Mouse (Mus musculus): ENCODE results near the gene Cx3cl1. TPM values are rescaled to one million over a fixed set of nuclear protein-coding genes. Genes with fewer than 3 reads are reported as not detected.

Cx3cl1 gene
- polyA plus RNA-seq, 1 experiment, result 148 TPM

- Histone ChIP-seq H3K4me3 (ENCODE audit: insufficient read depth, low read depth, low read length) (no peak overlapping the region), H3K27ac (ENCODE audit: insufficient read depth, low read depth, low read length) (no peak overlapping the region), H3K36me3 (ENCODE audit: control insufficient read depth, insufficient read depth, low read length) (no peaks in the 10 kb centered on the region), H3K27me3 (replicated peaks; ENCODE audit: control insufficient read depth, insufficient read depth, low read length) (no peaks in the 10 kb centered on the region), H3K4me1 (ENCODE audit: control insufficient read depth, insufficient read depth, low read length) (peaks cover 40% of the 10 kb centered on the region)
- no peak for DNase-seq
- TF ChIP-seq CTCF (conservative IDR thresholded peaks at IDR 0.05; ENCODE audit: insufficient read depth, insufficient read length, low read depth, low read length) (no peak), POLR2A (IDR thresholded peaks at IDR 0.05; ENCODE audit: low read depth, low read length) (no peak)
- 89% methylated on average over 16 of the region's 16 CpGs for WGBS
Observed at GRCm38 (mm10) chr8:94779534-94780294, 7.9 kb downstream of the Cx3cl1 start.

- WGBS, result 90% methylated on average over 21 of the region's 21 CpGs
- no peak for TF ChIP-seq CTCF (conservative IDR thresholded peaks at IDR 0.05; ENCODE audit: insufficient read depth, insufficient read length, low read depth, low read length)
- no peak for TF ChIP-seq POLR2A (IDR thresholded peaks at IDR 0.05; ENCODE audit: low read depth, low read length)
- DNase-seq, result no peak
- H3K27me3 ChIP-seq (replicated peaks; ENCODE audit: control insufficient read depth, insufficient read depth, low read length), result no peaks in the 10 kb centered on the region
- no peak overlapping the region for H3K4me3 ChIP-seq (ENCODE audit: insufficient read depth, low read depth, low read length)
- H3K36me3 ChIP-seq (ENCODE audit: control insufficient read depth, insufficient read depth, low read length), result no peaks in the 10 kb centered on the region
- H3K4me1 ChIP-seq (ENCODE audit: control insufficient read depth, insufficient read depth, low read length), result peaks cover 47% of the 10 kb centered on the region
- peak overlapping the region; percentile 50; the same call in 1 of the 2 replicates for H3K27ac ChIP-seq (ENCODE audit: insufficient read depth, low read depth, low read length)
Observed at GRCm38 (mm10) chr8:94780491-94781154, 8.8 kb downstream of the Cx3cl1 start.

DNA sequence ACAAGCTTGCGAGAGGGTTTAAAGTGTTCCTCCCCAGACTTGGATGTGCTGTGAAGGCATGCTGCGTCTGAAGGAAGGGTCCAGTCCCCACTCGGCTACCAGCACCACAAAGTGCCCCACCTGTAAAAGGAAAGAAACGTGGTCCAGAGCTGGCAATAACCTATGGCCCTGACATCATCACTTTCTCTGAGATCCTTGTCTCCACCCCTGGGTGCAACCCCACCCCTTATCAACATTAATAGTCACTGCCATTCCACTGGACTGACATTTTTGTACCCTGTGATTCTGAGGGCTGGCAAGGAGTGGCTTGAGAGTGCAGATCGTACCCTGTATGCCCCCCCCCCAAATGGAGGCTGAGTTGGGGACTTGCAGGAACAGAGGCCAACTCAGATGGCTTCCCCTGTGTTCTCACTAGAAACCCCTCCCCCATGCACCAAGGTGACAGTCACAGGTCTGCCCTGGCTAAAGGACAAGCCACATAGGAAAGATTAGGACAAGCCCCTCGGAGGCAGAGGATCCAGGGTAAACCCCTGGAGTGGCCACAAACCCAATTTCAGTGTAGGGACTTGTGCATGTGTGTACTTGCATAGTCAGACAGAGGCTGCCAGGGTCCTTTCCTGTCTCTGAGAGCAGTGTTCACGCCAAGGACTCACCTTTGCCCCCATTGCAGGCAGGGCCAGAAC lies 9.5 kb downstream of the Cx3cl1 start:
- DNase-seq, result no peak
- Histone ChIP-seq H3K4me3 (ENCODE audit: insufficient read depth, low read depth, low read length) (no peak overlapping the region), H3K4me1 (ENCODE audit: control insufficient read depth, insufficient read depth, low read length) (peaks cover 49% of the 10 kb centered on the region), H3K27ac (ENCODE audit: insufficient read depth, low read depth, low read length) (peak overlapping the region; percentile 50), H3K27me3 (replicated peaks; ENCODE audit: control insufficient read depth, insufficient read depth, low read length) (no peaks in the 10 kb centered on the region), H3K36me3 (ENCODE audit: control insufficient read depth, insufficient read depth, low read length) (no peaks in the 10 kb centered on the region)
- 60% methylated on average over 7 of the region's 7 CpGs for WGBS
- TF ChIP-seq POLR2A (IDR thresholded peaks at IDR 0.05; ENCODE audit: low read depth, low read length) (no peak), CTCF (conservative IDR thresholded peaks at IDR 0.05; ENCODE audit: insufficient read depth, insufficient read length, low read depth, low read length) (no peak)

GRCm38 (mm10) chr8:94781838-94782235 lies 10.0 kb downstream of the Cx3cl1 start:
- TF ChIP-seq POLR2A (IDR thresholded peaks at IDR 0.05; ENCODE audit: low read depth, low read length), result no peak
- no peak for TF ChIP-seq CTCF (conservative IDR thresholded peaks at IDR 0.05; ENCODE audit: insufficient read depth, insufficient read length, low read depth, low read length)
- peaks cover 49% of the 10 kb centered on the region for H3K4me1 ChIP-seq (ENCODE audit: control insufficient read depth, insufficient read depth, low read length)
- 13% methylated on average over 11 of the region's 11 CpGs for WGBS
- DNase-seq, result peak; percentile 96
- H3K4me3 ChIP-seq (ENCODE audit: insufficient read depth, low read depth, low read length), result no peak overlapping the region
- H3K27ac ChIP-seq (ENCODE audit: insufficient read depth, low read depth, low read length), result peak overlapping the region; percentile 85
- H3K27me3 ChIP-seq (replicated peaks; ENCODE audit: control insufficient read depth, insufficient read depth, low read length), result no peaks in the 10 kb centered on the region
- H3K36me3 ChIP-seq (ENCODE audit: control insufficient read depth, insufficient read depth, low read length), result no peaks in the 10 kb centered on the region

DNA sequence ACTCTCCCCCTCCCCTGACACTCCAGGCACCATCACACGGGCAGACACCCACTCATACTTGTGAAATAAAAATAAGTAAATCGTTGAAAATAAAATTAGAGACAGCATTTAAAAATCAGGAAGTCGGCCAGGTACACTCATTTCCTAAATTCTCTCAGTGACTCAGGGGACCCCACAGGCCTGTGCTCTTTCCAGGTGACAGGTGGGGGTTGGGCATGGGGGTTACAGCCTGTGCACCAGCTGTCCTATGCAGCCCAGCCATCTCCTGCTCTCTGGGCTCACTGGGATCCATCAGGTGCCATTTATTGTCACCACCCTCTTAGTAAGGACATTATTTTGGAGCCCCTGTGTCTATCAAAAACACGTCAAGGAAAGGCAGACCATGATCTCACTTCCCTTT lies 12.1 kb downstream of the Cx3cl1 start:
- no peak for DNase-seq
- WGBS, result 67% methylated on average over 4 of the region's 4 CpGs
- Histone ChIP-seq H3K27ac (ENCODE audit: insufficient read depth, low read depth, low read length) (no peak overlapping the region), H3K4me1 (ENCODE audit: control insufficient read depth, insufficient read depth, low read length) (peaks cover 50% of the 10 kb centered on the region), H3K4me3 (ENCODE audit: insufficient read depth, low read depth, low read length) (no peak overlapping the region), H3K27me3 (replicated peaks; ENCODE audit: control insufficient read depth, insufficient read depth, low read length) (no peaks in the 10 kb centered on the region), H3K36me3 (ENCODE audit: control insufficient read depth, insufficient read depth, low read length) (no peaks in the 10 kb centered on the region)
- TF ChIP-seq CTCF (conservative IDR thresholded peaks at IDR 0.05; ENCODE audit: insufficient read depth, insufficient read length, low read depth, low read length) (no peak), POLR2A (IDR thresholded peaks at IDR 0.05; ENCODE audit: low read depth, low read length) (no peak)

- Histone ChIP-seq H3K4me3 (ENCODE audit: insufficient read depth, low read depth, low read length) (no peak overlapping the region), H3K36me3 (ENCODE audit: control insufficient read depth, insufficient read depth, low read length) (no peaks in the 10 kb centered on the region), H3K27ac (ENCODE audit: insufficient read depth, low read depth, low read length) (peak overlapping the region; percentile 64), H3K4me1 (ENCODE audit: control insufficient read depth, insufficient read depth, low read length) (peaks cover 57% of the 10 kb centered on the region), H3K27me3 (replicated peaks; ENCODE audit: control insufficient read depth, insufficient read depth, low read length) (no peaks in the 10 kb centered on the region)
- peak; percentile 89 for DNase-seq
- TF ChIP-seq POLR2A (IDR thresholded peaks at IDR 0.05; ENCODE audit: low read depth, low read length) (no peak), CTCF (conservative IDR thresholded peaks at IDR 0.05; ENCODE audit: insufficient read depth, insufficient read length, low read depth, low read length) (peak; percentile 64)
- WGBS, result 28% methylated on average over 12 of the region's 12 CpGs
Observed at GRCm38 (mm10) chr8:94785247-94785985, 13.6 kb downstream of the Cx3cl1 start.
